Mouse (Mus musculus) left cerebral cortex, adult 11 months (tissue): Measurements from ENCODE around the gene Gm17509.
"Not testable (repeated sequence)": the region's sequence is repeated elsewhere in the genome, so short reads cannot be mapped to it uniquely, and the experiment has no call there.

ENCODE experiments used
- DNase-seq: peaks from one replicate; pipeline ENCODE4 v3.0.0; 2022; ENCODE audit warnings: low spot score

The Gm17509 gene

DNA sequence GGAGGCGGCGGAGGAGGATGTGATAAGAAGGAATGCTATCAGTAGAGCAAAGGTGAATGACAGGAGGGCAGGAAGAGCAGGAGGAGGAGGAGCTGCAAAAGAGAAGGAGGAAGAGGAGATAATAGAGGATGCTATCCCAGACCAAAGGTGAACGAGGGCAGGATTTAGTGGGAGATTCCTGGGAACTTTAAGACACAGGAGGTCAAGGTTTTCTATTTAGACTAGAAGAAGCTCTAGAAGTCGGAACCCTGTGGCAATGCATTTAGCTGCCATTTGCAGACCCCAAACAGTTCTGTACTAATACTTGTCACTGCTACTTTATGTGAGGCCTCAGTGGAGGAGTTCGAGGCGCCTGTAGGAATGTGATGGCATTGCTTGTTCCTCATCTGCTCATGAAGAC, 12.6 kb downstream of the Gm17509 start, which contains the start of gene Emb:
Gene Emb (plus strand): TSS at position 301 of the 400 bp plus-strand sequence.
- no peak for DNase-seq

DNA sequence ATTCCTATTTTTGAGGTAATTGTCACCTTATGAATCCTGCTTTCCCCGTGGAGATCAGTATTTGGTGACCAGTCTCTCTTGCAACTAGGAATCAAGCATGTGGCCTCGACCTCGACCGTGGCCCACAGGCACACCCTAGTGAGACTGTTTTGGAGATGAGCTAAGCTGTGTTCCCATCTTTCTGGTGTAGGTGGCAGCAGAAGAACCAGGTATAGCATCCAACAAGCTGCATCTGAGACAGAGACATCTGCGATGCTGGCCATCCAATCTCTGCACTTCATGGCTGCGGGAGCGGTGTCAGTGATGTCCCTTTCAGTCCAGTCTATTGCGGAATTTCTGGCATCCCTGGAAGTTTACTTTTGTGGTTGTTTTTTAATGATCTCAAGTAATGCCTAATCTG, 14.8 kb downstream of the Gm17509 start:
- no peak for DNase-seq

DNA sequence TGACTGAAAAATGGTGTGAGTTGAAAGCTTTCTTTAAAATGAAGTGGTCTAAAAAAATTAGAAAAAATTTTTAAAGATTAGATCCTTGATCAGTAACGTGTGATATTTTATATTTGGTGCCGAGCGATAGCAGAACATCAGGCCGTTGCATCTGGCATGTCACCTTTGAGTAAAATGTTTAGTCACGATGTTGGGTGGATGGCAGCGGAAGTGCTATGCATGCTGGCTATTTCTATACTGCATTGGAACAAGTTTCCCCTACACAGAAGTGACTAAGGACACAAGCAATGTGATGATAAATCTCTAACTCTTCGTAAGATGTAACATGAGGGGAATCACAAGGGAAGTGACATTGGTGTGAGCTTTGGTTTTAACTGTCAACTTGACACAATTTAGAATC, 16.2 kb downstream of the Gm17509 start:
- no peak for DNase-seq

DNA sequence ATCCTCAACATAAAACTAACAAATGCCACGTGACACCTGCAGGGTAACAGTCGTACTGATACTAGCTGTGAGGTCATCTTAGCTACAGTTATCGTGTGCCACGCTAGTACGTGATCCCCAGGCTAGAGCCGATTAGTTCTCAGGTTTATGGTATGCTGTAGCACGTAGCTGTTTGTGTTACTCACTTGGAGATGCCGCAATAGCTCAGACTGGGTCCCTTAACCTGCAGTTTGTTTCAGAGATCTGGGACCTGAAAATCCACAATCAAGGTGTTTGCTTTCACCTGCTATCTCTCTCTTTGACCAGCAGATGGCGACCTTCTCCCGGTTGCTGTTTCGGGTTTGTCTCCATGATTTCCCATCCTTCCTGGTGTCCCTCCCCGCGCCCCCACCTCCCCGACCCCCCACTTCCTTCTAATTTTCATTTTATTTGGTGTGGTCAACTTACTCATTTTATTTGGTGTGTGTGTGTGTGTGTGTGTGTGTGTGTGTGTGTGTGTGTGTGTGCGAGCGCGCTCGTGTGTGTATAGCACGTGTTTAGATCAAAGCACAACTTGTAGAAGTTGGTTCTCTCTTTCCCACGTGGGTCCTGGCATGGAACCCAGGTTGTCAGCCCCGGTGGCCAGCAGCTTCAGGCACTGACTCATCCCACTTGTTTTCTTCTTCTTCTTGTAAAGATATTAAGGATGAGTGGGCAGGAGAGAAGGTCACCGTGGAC, 18.0 kb downstream of the Gm17509 start:
- no peak for DNase-seq

DNA sequence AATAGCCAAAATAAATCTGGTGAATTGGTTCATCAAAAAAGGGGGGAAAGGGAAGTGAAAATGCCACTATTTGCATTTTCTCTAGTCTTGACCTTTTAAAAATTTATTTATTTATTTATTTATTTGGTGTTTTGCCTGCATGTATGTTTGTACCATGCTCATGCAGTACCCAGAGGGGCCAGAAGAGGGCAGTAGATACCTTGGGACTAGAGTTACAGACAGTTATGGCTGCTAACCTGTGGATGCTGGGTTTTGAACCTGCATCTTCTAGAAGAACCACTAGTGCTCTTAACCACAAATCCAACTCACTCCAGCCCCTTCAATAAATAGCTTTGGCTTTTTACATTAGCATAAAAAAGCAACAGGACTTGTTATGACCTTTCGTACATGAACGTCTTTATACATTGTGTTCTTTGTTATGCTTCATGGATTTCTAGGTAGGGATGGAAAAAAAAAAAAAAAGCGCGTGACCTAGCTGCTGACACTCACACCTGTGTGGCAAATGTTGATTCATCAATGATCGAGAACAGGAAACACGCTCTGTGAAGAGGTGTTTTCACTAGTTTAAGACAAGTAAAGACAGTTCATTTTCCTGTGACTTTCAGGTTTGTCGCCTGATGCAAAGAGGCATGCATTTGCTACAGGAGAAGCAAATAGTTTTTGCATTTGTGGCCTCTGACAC, 22.3 kb downstream of the Gm17509 start:
- DNase-seq = peak; percentile 27

DNA sequence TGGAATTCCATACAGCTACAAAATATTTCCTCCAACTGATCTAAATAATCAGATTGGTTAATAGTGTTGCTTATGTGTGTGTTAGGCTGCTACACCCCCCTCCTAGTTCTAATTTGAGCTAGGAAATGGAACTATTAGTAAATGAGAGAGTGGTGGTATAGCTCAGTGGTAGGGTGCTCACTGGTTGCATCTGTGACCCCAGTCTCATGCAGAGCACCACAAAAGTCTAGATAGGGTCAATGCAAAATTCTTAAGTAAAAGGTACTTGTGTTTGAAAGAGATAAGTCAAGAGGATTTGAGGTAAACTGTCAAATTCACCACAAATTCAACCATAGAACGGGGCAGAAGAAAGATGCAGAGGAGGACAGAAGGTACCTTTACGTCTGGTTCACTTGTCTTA, 23.2 kb downstream of the Gm17509 start:
- DNase-seq = no peak

DNA sequence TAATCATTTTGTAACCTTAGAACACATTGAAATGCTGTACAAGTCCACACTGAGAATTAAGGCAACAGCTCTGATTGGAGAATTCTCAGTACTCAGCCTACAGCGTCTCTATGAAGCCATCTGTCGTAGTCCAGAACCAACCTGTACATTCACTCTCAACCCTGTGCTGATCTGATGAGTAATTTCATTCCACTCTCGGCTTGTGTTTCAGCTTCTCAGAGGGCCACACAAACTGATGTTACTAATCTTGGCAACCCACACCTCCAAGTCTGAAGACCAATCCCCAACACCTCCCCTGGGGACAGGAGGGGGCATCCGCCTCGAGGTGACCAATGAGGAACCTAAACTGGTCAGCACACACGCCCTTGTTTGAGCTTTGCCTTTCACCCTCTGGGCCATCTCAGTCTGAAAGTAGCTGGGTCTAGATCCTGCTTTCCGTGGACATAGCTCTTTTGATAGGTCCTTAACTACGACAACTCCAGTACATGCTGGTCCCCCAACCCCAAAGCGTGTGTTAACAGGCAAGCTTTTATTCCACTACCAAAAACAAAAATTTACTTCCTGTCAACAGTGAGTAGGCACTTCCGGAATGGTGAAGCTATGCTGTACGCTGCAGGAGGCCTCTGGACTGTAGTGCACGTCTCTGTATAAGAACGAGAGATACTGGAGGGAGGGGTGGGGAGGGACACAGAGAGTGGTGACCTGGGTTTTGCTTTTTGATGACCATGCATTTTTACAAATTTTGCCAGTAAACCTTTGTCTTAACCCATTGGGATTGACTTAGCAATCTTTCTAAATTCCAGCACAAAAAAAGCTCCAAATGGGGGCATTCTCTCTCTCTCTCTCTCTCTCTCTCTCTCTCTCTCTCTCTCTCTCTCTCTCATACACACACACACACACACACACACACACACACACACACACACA, 25.0 kb downstream of the Gm17509 start:
- DNase-seq = no peak

DNA sequence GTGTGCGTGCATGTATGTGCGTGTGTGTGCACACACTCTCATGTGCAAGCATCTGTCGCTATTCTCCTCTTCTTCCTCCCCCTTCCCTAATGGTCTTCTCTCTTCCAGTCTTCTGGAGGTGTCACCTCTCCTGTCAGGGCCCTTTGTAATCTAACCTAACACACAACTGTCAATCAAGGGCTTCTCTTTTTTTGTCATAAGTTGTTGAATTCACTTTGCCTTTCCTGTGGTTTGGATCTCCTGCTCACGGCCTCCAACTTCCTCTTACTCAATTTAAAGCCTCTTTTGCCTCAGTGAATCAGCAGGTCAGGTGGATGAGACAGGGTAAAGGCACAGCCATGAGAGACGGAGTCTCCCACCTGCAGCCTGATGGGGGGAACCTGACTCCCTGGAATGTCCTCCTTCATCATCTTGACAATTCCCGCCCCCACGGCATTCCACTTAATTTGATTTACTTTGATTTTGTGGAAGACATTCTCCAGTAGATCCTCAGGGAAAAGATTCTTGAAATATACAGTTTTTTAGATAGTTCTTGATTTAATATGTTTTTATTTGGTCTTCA, 27.4 kb downstream of the Gm17509 start:
- no peak for DNase-seq

DNA sequence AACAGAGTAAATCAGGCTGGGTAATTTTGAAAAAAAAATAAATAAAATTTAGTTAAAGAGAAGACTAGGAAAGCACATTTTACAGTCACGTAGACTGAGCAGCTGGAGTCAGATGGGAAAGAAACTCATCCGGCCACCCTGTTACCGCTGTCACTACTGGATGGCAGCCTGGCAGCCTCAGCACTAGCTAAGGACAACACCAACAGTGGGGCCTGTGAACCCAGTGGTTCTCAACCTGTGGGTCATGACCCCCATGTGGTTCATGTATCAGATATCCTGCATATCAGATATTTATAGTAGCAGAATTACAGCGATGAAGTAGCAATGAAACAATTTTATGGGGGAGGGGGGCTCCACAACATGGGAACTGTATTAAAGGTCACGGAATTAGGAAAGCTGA, 28.7 kb downstream of the Gm17509 start:
- no peak for DNase-seq

DNA sequence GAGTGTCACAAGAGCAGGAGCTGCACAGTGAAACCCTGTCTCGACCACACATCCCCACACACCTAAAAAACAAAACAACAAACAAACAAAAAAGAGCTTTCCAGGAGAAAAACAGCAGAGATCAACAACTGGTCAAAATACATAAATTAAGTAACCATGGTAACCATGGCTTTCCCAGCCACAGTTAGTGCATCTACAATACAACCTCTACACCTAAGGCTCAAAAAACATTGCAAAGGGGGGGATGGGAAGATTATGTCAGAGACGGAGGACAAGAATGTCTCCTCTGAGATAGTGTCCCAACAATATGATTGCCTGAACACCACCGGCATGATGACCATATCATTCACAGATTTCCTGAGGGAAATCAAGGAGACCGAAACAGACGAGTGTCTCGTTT, 35.5 kb downstream of the Gm17509 start:
- DNase-seq = no peak

DNA sequence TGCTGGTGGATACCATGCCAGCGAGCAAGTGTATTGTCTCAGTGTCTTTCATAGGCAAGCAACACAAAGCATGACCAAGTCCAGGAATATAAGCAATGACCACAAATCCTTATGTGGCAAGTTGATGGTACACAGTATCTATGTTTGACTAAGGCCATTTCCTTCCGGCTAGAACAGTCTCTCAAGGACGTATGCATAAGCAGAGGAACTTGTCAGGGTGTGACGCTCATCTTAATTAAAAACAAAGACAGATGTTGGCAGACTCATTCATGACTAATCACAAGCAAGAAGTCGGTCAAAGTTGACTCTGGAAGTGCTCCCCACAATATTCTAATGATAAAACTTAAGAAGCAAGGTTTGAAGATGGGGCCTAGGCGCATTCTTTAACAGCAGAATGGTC, 37.6 kb downstream of the Gm17509 start:
- DNase-seq = no peak

DNA sequence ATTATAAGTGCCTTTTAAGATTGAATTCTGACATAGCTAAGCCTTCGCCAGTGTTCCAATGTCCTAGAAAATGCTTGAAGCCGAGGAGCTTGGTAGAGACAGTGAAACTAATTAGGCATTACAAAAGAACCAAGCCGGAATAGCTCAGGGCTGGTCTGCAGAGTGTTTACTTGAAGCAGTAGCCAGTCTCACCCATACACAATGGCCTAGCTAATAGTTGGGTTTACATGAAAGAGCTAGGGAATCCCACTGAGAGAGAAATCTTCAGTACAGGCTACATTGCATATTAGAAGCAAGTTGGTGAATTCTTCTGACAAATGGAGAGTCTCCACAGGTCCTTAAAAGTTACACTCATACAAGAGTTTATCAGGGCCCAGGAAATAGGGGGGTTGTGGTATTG, 40.0 kb downstream of the Gm17509 start:
- not testable (repeated sequence) for DNase-seq
